Mouse (Mus musculus): Measurements from ENCODE around the gene Kcnj8. TPM values are rescaled to one million over a fixed set of nuclear protein-coding genes. Genes with fewer than 3 reads are reported as not detected.
A peak's percentile ranks its signal among the peaks of the same experiment; 100 is the strongest.

Kcnj8 gene
- polyA plus RNA-seq, 1 experiment from 2014 or later: 55.3 TPM

DNA sequence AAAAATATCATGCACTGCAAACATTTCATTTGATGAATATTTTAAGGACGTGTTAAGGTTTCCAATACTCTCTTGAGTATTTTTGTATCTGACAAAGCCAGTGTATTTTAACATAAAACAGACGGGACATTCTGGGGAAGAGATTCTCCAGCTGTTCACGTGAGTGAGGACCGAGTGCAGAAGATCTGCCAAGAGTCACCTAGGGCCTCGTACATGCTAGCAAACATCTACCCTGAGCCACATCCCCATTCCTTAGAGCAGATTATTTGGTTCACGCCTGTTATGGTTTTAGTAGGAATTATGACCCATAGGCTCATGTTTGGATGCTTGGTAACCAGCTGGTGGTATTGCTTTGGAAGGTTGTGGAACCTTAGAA, 28.6 kb downstream of the Kcnj8 start:
- Histone ChIP-seq H3K4me2 (ENCODE audit: low read length) (no peak overlapping the region), H3K9ac (ENCODE audit: low read length) (no peak overlapping the region), H3K27me3 (replicated peaks; ENCODE audit: control insufficient read depth, insufficient read depth, low read length) (no peaks in the 10 kb centered on the region), H3K4me3 (ENCODE audit: low read depth, low read length) (no peak overlapping the region), H3K4me1 (replicated peaks; ENCODE audit: control insufficient read depth, insufficient read depth, low read length) (peaks cover 12% of the 10 kb centered on the region), H3K9me3 (ENCODE audit: control insufficient read depth, low read length) (no peaks in the 10 kb centered on the region), H3K36me3 (ENCODE audit: control insufficient read depth, insufficient read depth, low read length) (no peaks in the 10 kb centered on the region), H3K27ac (ENCODE audit: low read depth) (peak overlapping the region; percentile 76)
- no peak for DNase-seq (ENCODE audit: low spot score)
- ATAC-seq (replicated peaks; ENCODE audit: low FRiP score, low TSS enrichment, low read depth): peak; percentile 68
- WGBS: 44% methylated on average over 6 of the region's 6 CpGs

DNA sequence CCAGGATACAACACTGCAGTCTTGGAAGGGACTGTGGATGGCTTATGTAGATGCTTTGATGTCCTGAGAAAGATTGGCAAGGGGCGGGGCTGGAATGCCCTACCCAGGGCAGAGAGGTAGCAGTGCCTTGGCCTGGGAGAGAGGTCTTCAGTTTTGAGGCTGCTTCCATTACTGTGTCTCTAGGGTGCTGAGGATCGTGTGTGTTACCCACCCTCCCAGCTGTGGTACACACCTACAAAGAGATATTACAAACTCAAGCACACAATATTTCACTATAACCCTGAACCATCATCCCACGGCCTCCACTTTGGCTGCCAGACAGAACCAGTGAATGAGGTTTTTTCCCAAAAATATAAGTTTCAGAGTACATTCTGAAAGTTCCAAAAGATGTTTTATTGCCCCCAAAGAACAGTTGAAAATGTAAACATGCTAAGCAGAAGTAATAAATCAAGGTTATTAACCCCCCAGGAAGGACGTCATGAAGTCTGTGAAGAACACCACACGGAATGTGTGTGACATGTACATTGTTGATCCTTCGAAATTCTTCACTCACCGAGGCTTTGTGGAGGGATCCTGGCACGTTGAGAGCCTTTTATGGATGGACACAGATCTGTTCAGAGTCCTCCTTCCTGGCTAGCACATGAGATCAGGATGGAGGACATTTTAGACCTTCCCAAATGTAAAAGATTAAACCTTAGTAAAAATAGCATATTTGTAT, 29.2 kb downstream of the Kcnj8 start:
- peaks cover 12% of the 10 kb centered on the region for H3K4me1 ChIP-seq (replicated peaks; ENCODE audit: control insufficient read depth, insufficient read depth, low read length)
- 34% methylated on average over 8 of the region's 8 CpGs for WGBS
- H3K4me3 ChIP-seq (ENCODE audit: low read depth, low read length): no peak overlapping the region
- H3K27me3 ChIP-seq (replicated peaks; ENCODE audit: control insufficient read depth, insufficient read depth, low read length): no peaks in the 10 kb centered on the region
- no peak overlapping the region for H3K9ac ChIP-seq (ENCODE audit: low read length)
- H3K36me3 ChIP-seq (ENCODE audit: control insufficient read depth, insufficient read depth, low read length): no peaks in the 10 kb centered on the region
- peak overlapping the region; percentile 76 for H3K27ac ChIP-seq (ENCODE audit: low read depth)
- no peak overlapping the region for H3K4me2 ChIP-seq (ENCODE audit: low read length)
- no peaks in the 10 kb centered on the region for H3K9me3 ChIP-seq (ENCODE audit: control insufficient read depth, low read length)
- DNase-seq (ENCODE audit: low spot score) (no peak), ATAC-seq (replicated peaks; ENCODE audit: low FRiP score, low TSS enrichment, low read depth) (peak; percentile 81)

DNA sequence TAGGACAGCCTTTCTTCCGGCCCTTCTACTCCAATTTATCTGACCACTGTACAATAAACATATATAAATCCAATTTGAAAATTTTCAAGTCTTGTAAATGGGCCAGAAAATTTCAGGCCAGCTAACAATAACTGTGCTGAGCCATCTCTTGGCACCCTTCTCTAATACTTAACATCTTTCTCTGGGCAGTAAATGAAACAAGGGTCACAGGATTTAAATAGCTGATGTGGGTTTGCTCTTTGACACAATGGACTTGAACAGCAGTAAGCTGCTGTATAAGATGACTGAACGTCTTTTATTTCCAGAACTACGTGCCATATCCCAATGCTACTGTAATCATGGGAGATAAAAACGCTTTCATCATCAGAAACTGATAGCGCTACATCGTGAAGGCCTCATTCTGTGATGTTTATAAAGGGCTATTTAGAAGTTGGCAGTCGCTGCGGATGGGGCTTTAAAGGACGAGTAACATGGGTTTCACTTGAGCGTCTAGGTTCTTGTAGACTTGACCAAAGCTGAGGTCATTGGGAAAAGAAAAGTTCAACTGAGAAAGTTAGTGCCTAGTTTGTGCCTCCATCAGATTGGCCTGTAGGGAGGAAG, 30.8 kb downstream of the Kcnj8 start:
- ATAC-seq (replicated peaks; ENCODE audit: low FRiP score, low TSS enrichment, low read depth) (no peak), DNase-seq (ENCODE audit: low spot score) (no peak)
- Histone ChIP-seq H3K9ac (ENCODE audit: low read length) (no peak overlapping the region), H3K27ac (ENCODE audit: low read depth) (no peak overlapping the region), H3K4me3 (ENCODE audit: low read depth, low read length) (no peak overlapping the region), H3K4me1 (replicated peaks; ENCODE audit: control insufficient read depth, insufficient read depth, low read length) (peaks cover 12% of the 10 kb centered on the region), H3K36me3 (ENCODE audit: control insufficient read depth, insufficient read depth, low read length) (no peaks in the 10 kb centered on the region), H3K4me2 (ENCODE audit: low read length) (no peak overlapping the region), H3K27me3 (replicated peaks; ENCODE audit: control insufficient read depth, insufficient read depth, low read length) (no peaks in the 10 kb centered on the region), H3K9me3 (ENCODE audit: control insufficient read depth, low read length) (no peaks in the 10 kb centered on the region)
- WGBS: 81% methylated on average over 10 of the region's 10 CpGs

DNA sequence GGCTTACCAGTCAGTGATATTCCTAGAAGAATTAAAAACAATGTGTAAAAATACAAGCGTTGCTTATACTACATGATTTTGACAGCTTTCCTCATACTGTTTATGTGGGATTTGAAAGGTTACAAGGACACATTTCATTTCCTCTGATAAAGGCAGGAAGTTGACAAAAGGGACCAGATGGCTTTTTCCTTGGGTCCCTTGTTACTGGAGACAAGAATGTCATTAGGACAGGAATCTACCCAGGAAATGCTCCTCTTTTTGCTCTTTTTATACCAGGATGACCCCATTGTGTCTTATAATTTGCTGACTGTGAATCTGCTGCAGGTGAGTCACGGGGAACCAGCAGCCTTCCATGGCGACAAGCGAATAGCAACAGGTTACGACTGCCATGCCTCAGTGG, 31.3 kb downstream of the Kcnj8 start:
- Histone ChIP-seq H3K27ac (ENCODE audit: low read depth) (no peak overlapping the region), H3K27me3 (replicated peaks; ENCODE audit: control insufficient read depth, insufficient read depth, low read length) (no peaks in the 10 kb centered on the region), H3K4me2 (ENCODE audit: low read length) (no peak overlapping the region), H3K4me3 (ENCODE audit: low read depth, low read length) (no peak overlapping the region), H3K9me3 (ENCODE audit: control insufficient read depth, low read length) (no peaks in the 10 kb centered on the region), H3K9ac (ENCODE audit: low read length) (no peak overlapping the region), H3K4me1 (replicated peaks; ENCODE audit: control insufficient read depth, insufficient read depth, low read length) (peaks cover 12% of the 10 kb centered on the region), H3K36me3 (ENCODE audit: control insufficient read depth, insufficient read depth, low read length) (no peaks in the 10 kb centered on the region)
- DNase-seq (ENCODE audit: low spot score) (no peak), ATAC-seq (replicated peaks; ENCODE audit: low FRiP score, low TSS enrichment, low read depth) (no peak)
- WGBS: 76% methylated on average over 5 of the region's 5 CpGs

DNA sequence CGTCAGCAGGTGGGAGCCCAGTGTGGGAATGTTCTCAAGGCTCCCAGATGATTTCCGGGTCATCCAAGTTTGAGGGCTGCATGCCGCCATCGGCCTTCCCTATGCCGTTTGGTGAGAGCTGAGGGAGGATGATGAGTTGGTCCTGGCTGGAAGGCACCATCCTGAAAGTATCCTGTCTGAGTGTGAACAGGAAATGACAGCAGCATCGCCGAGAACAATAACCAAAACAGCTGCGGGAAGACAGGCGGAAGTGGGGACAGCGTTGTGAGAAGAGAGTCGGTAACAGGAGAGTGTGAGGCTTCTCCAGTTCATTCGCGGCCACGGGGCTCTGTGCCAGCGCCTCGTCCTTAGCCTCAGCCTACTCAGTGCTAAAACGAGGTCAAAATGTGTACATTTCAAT, 32.9 kb downstream of the Kcnj8 start:
- no peak for DNase-seq (ENCODE audit: low spot score)
- 64% methylated on average over 17 of the region's 17 CpGs for WGBS
- Histone ChIP-seq H3K9me3 (ENCODE audit: control insufficient read depth, low read length) (no peaks in the 10 kb centered on the region), H3K4me1 (replicated peaks; ENCODE audit: control insufficient read depth, insufficient read depth, low read length) (peaks cover 12% of the 10 kb centered on the region), H3K4me3 (ENCODE audit: low read depth, low read length) (no peak overlapping the region), H3K27ac (ENCODE audit: low read depth) (0 out of 2 replicates have a peak overlapping the region, but pooled peaks have one; percentile 0), H3K9ac (ENCODE audit: low read length) (no peak overlapping the region), H3K36me3 (ENCODE audit: control insufficient read depth, insufficient read depth, low read length) (no peaks in the 10 kb centered on the region), H3K27me3 (replicated peaks; ENCODE audit: control insufficient read depth, insufficient read depth, low read length) (no peaks in the 10 kb centered on the region), H3K4me2 (ENCODE audit: low read length) (no peak overlapping the region)
- ATAC-seq (replicated peaks; ENCODE audit: low FRiP score, low TSS enrichment, low read depth): no peak

DNA sequence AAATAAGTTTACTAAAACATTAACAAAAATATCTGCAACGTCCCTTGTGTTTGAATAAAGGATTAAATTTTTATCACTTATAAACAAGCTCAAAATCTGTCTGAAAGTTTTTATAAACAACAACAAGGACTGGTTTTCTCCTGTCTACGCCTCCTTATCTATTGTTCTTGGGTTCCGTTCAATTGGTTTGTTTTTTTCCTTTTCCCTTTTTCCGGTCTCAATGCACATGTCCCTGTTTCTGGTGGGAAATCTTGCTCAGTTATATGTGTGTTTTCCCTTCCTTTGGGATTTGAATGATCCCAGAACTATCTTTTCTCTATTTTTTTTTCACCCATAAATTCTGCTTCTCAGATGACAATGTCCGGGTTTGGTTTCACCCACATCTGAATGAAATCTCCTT, 38.0 kb downstream of the Kcnj8 start:
- H3K36me3 ChIP-seq (ENCODE audit: control insufficient read depth, insufficient read depth, low read length): no peaks in the 10 kb centered on the region
- no peak overlapping the region for H3K4me3 ChIP-seq (ENCODE audit: low read depth, low read length)
- no peaks in the 10 kb centered on the region for H3K9me3 ChIP-seq (ENCODE audit: control insufficient read depth, low read length)
- no peak overlapping the region for H3K4me2 ChIP-seq (ENCODE audit: low read length)
- H3K27me3 ChIP-seq (replicated peaks; ENCODE audit: control insufficient read depth, insufficient read depth, low read length): no peaks in the 10 kb centered on the region
- H3K4me1 ChIP-seq (replicated peaks; ENCODE audit: control insufficient read depth, insufficient read depth, low read length): peaks cover 11% of the 10 kb centered on the region
- no peak for ATAC-seq (replicated peaks; ENCODE audit: low FRiP score, low TSS enrichment, low read depth)
- no peak overlapping the region for H3K27ac ChIP-seq (ENCODE audit: low read depth)
- DNase-seq (ENCODE audit: low spot score): no peak
- H3K9ac ChIP-seq (ENCODE audit: low read length): no peak overlapping the region
- WGBS: 75% methylated on average over 5 of the region's 5 CpGs

DNA sequence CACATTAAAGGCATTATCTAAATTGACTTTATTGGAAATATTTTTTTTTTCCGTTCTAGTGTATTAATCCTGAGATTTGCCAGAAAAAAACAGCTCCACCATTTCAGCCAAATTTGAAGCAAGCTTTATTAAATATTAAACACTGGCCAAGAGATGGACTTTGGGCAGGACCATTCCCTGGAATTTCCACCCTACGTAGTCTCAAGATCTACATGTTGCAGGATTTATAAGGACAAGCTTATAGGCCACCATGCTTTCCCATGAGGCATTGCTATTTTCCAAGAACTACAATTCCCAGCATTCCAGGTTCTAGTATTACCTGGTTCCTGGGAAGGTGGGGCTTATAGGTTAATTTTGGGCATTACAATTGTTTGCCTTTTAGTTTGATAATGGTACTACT, 38.7 kb downstream of the Kcnj8 start:
- Histone ChIP-seq H3K4me2 (ENCODE audit: low read length) (no peak overlapping the region), H3K4me3 (ENCODE audit: low read depth, low read length) (no peak overlapping the region), H3K27ac (ENCODE audit: low read depth) (no peak overlapping the region), H3K9ac (ENCODE audit: low read length) (no peak overlapping the region), H3K9me3 (ENCODE audit: control insufficient read depth, low read length) (no peaks in the 10 kb centered on the region), H3K4me1 (replicated peaks; ENCODE audit: control insufficient read depth, insufficient read depth, low read length) (peaks cover 11% of the 10 kb centered on the region), H3K36me3 (ENCODE audit: control insufficient read depth, insufficient read depth, low read length) (no peaks in the 10 kb centered on the region), H3K27me3 (replicated peaks; ENCODE audit: control insufficient read depth, insufficient read depth, low read length) (no peaks in the 10 kb centered on the region)
- DNase-seq (ENCODE audit: low spot score) (no peak), ATAC-seq (replicated peaks; ENCODE audit: low FRiP score, low TSS enrichment, low read depth) (no peak)
- 80% methylated on average over 2 of the region's 2 CpGs for WGBS

DNA sequence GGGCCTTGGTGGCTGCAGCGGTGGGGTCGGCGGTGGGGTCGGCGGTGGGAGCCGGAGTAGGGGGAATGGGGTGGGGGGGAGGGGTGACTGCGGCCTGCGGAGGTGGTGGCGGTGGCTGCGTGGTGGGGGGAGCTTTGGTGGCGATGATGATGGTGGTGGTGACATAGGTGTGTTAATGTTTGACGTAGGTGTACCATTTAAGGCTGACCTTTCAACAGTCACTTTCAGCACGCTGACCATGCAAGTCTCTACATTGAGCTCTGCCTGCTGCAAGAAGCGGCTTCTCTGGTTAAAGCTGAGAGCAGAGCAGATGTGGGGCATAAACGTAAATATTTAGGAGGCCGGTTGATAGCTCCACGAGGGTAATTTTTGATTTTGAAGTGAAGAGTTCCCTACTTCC, 39.3 kb downstream of the Kcnj8 start:
- no peaks in the 10 kb centered on the region for H3K36me3 ChIP-seq (ENCODE audit: control insufficient read depth, insufficient read depth, low read length)
- no peak overlapping the region for H3K4me2 ChIP-seq (ENCODE audit: low read length)
- 88% methylated on average over 17 of the region's 17 CpGs for WGBS
- H3K9me3 ChIP-seq (ENCODE audit: control insufficient read depth, low read length): no peaks in the 10 kb centered on the region
- DNase-seq (ENCODE audit: low spot score): no peak
- H3K4me3 ChIP-seq (ENCODE audit: low read depth, low read length): no peak overlapping the region
- H3K27ac ChIP-seq (ENCODE audit: low read depth): no peak overlapping the region
- no peaks in the 10 kb centered on the region for H3K27me3 ChIP-seq (replicated peaks; ENCODE audit: control insufficient read depth, insufficient read depth, low read length)
- no peak overlapping the region for H3K9ac ChIP-seq (ENCODE audit: low read length)
- H3K4me1 ChIP-seq (replicated peaks; ENCODE audit: control insufficient read depth, insufficient read depth, low read length): peaks cover 11% of the 10 kb centered on the region
- no peak for ATAC-seq (replicated peaks; ENCODE audit: low FRiP score, low TSS enrichment, low read depth)

DNA sequence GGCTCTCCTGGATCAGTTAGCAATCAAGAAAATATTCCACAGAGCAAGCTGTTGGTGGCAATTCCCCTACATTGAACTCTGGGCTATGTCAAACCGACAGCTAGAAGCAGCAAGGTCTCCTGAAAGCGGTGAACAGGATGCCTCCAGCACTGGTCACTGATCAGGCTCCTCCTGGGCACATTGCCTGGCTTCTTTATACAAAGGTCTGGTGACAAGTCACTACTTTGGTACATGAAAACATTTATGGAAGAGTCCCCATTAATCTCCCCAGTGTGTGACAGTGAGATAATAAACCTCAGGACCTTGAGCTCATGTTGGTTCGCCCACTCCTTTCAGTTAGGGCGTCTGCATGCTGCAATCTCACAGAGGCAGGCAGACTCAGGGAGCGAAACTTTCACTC, 41.0 kb downstream of the Kcnj8 start:
- peak overlapping the region; percentile 63; the same call in 1 of the 2 replicates for H3K27ac ChIP-seq (ENCODE audit: low read depth)
- H3K36me3 ChIP-seq (ENCODE audit: control insufficient read depth, insufficient read depth, low read length): no peaks in the 10 kb centered on the region
- H3K9ac ChIP-seq (ENCODE audit: low read length): no peak overlapping the region
- 42% methylated on average over 5 of the region's 5 CpGs for WGBS
- H3K9me3 ChIP-seq (ENCODE audit: control insufficient read depth, low read length): no peaks in the 10 kb centered on the region
- peaks cover 11% of the 10 kb centered on the region for H3K4me1 ChIP-seq (replicated peaks; ENCODE audit: control insufficient read depth, insufficient read depth, low read length)
- peak; percentile 16; the same call in 1 of the 2 replicates for ATAC-seq (replicated peaks; ENCODE audit: low FRiP score, low TSS enrichment, low read depth)
- no peak overlapping the region for H3K4me2 ChIP-seq (ENCODE audit: low read length)
- no peaks in the 10 kb centered on the region for H3K27me3 ChIP-seq (replicated peaks; ENCODE audit: control insufficient read depth, insufficient read depth, low read length)
- no peak for DNase-seq (ENCODE audit: low spot score)
- no peak overlapping the region for H3K4me3 ChIP-seq (ENCODE audit: low read depth, low read length)
